Mouse (Mus musculus) 416B (cell line): ENCODE measurements around the gene Gpr85.
"Not testable (repeated sequence)": the region's sequence is repeated elsewhere in the genome, so short reads cannot be mapped to it uniquely, and the experiment has no call there.

ENCODE experiments used
- DNase-seq: peaks from one replicate; pipeline ENCODE4 v3.0.0; 2011; ENCODE audit warnings: low read depth

Gpr85 gene

GRCm38 (mm10) chr6:13839345-13840054 lies at the start of gene Gpr85:
TSS of gene Gpr85 (minus strand) at chr6:13839942.
- no peak for DNase-seq

GRCm38 (mm10) chr6:13884877-13885592 lies 45.3 kb upstream of the Gpr85 start:
- no peak for DNase-seq

- no peak for DNase-seq
Measured at GRCm38 (mm10) chr6:13882919-13883318, 43.2 kb upstream of the Gpr85 start.

GRCm38 (mm10) chr6:13873959-13874358 lies 34.2 kb upstream of the Gpr85 start:
- DNase-seq, result peak; percentile 60

- peak; percentile 43 for DNase-seq
Measured at GRCm38 (mm10) chr6:13872076-13872475, 32.3 kb upstream of the Gpr85 start.

- DNase-seq, result no peak
Measured at GRCm38 (mm10) chr6:13871625-13871958, 31.9 kb upstream of the Gpr85 start.

GRCm38 (mm10) chr6:13870919-13871624 lies 31.3 kb upstream of the Gpr85 start, which contains the start of gene 2610001J05Rik:
TSS of gene 2610001J05Rik (minus strand) at chr6:13871518.
- peak; percentile 95 for DNase-seq

GRCm38 (mm10) chr6:13870289-13870741 lies 30.6 kb upstream of the Gpr85 start:
- DNase-seq, result no peak

GRCm38 (mm10) chr6:13860596-13860995 lies 20.9 kb upstream of the Gpr85 start:
- DNase-seq, result no peak

GRCm38 (mm10) chr6:13859877-13860585 lies 20.3 kb upstream of the Gpr85 start:
- peak; percentile 24 for DNase-seq

GRCm38 (mm10) chr6:13854230-13854629 lies 14.5 kb upstream of the Gpr85 start:
- DNase-seq, result no peak

GRCm38 (mm10) chr6:13853244-13853643 lies 13.5 kb upstream of the Gpr85 start:
- DNase-seq, result no peak

GRCm38 (mm10) chr6:13846031-13846430 lies 6.3 kb upstream of the Gpr85 start:
- not testable (repeated sequence) for DNase-seq

GRCm38 (mm10) chr6:13838677-13839344 lies 931 bp downstream of the Gpr85 start:
- no peak for DNase-seq

- DNase-seq, result no peak
Measured at GRCm38 (mm10) chr6:13837916-13838676, 1.6 kb downstream of the Gpr85 start.

- no peak for DNase-seq
Measured at GRCm38 (mm10) chr6:13836967-13837570, 2.7 kb downstream of the Gpr85 start.

GRCm38 (mm10) chr6:13835720-13836665 lies 3.7 kb downstream of the Gpr85 start:
- no peak for DNase-seq

GRCm38 (mm10) chr6:13832770-13833169 lies 7.0 kb downstream of the Gpr85 start:
- DNase-seq, result no peak

GRCm38 (mm10) chr6:13828877-13829276 lies 10.9 kb downstream of the Gpr85 start:
- DNase-seq, result no peak
